Mouse (Mus musculus) Muller cell, postnatal 12 days (primary cell): ENCODE data around the gene Gm4070.
"Not testable (repeated sequence)": the region's sequence is repeated elsewhere in the genome, so short reads cannot be mapped to it uniquely, and the experiment has no call there.

Experiments used
- DNase-seq: peaks from one replicate; pipeline ENCODE4 v3.0.0-alpha.2; 2015; ENCODE audit errors: inconsistent ontology term

The Gm4070 gene

GRCm38 (mm10) chr7:105953812-105954211 is at the start of gene Gm4070:
Gene Gm4070, minus strand, starts transcription at chr7:105953967.
- not testable (repeated sequence) for DNase-seq

GRCm38 (mm10) chr7:105954540-105954939 is 773 bp upstream of the Gm4070 start:
- DNase-seq, result not testable (repeated sequence)

- DNase-seq, result not testable (repeated sequence)
Observed at GRCm38 (mm10) chr7:105952408-105952807, 1.4 kb downstream of the Gm4070 start.

- DNase-seq, result not testable (repeated sequence)
Observed at GRCm38 (mm10) chr7:105945238-105945637, 8.5 kb downstream of the Gm4070 start.

- DNase-seq, result not testable (repeated sequence)
Observed at GRCm38 (mm10) chr7:105932132-105932531, 21.6 kb downstream of the Gm4070 start.

GRCm38 (mm10) chr7:105883588-105884336 is 70.0 kb downstream of the Gm4070 start:
- DNase-seq, result not testable (repeated sequence)

- DNase-seq, result not testable (repeated sequence)
Observed at GRCm38 (mm10) chr7:105879717-105880484, 73.9 kb downstream of the Gm4070 start.

- not testable (repeated sequence) for DNase-seq
Observed at GRCm38 (mm10) chr7:105855718-105856560, 97.8 kb downstream of the Gm4070 start.
